Mouse (Mus musculus) 416B (cell line): Measurements from ENCODE around the gene Amn1.
"Not testable (repeated sequence)": the region's sequence is repeated elsewhere in the genome, so short reads cannot be mapped to it uniquely, and the experiment has no call there.

Source experiments
- DNase-seq: peaks from one replicate; pipeline ENCODE4 v3.0.0; 2011; ENCODE audit warnings: low read depth

Gene Amn1

GRCm38 (mm10) chr6:149188041-149188924 lies at the start of gene Amn1:
Amn1 (minus strand) TSS chr6:149188712.
- peak; percentile 100 for DNase-seq

GRCm38 (mm10) chr6:149236807-149237206 lies 48.3 kb upstream of the Amn1 start:
- DNase-seq = no peak

- peak; percentile 95 for DNase-seq
Observed at GRCm38 (mm10) chr6:149233918-149234317, 45.4 kb upstream of the Amn1 start.

GRCm38 (mm10) chr6:149224751-149225150 lies 36.2 kb upstream of the Amn1 start:
- no peak for DNase-seq

- DNase-seq = peak; percentile 34
Observed at GRCm38 (mm10) chr6:149221296-149221695, 32.8 kb upstream of the Amn1 start.

- DNase-seq = no peak
Observed at GRCm38 (mm10) chr6:149198572-149198971, 10.1 kb upstream of the Amn1 start.

- no peak for DNase-seq
Observed at GRCm38 (mm10) chr6:149197116-149197515, 8.6 kb upstream of the Amn1 start.

- DNase-seq = peak; percentile 100
Observed at GRCm38 (mm10) chr6:149193276-149193905, 4.9 kb upstream of the Amn1 start.

GRCm38 (mm10) chr6:149191951-149192350 lies 3.4 kb upstream of the Amn1 start:
- not testable (repeated sequence) for DNase-seq

- no peak for DNase-seq
Observed at GRCm38 (mm10) chr6:149189340-149189922, 919 bp upstream of the Amn1 start.

GRCm38 (mm10) chr6:149188925-149189257 lies 379 bp upstream of the Amn1 start:
- no peak for DNase-seq

- no peak for DNase-seq
Observed at GRCm38 (mm10) chr6:149187371-149187770, 1.1 kb downstream of the Amn1 start.

GRCm38 (mm10) chr6:149184007-149184406 lies 4.5 kb downstream of the Amn1 start:
- DNase-seq = peak; percentile 41

- no peak for DNase-seq
Observed at GRCm38 (mm10) chr6:149179064-149179463, 9.4 kb downstream of the Amn1 start.

- no peak for DNase-seq
Observed at GRCm38 (mm10) chr6:149174932-149175570, 13.5 kb downstream of the Amn1 start.

- no peak for DNase-seq
Observed at GRCm38 (mm10) chr6:149173831-149174625, 14.5 kb downstream of the Amn1 start.

GRCm38 (mm10) chr6:149169965-149170364 lies 18.5 kb downstream of the Amn1 start:
- not testable (repeated sequence) for DNase-seq

- no peak for DNase-seq
Observed at GRCm38 (mm10) chr6:149168436-149168835, 20.1 kb downstream of the Amn1 start.

GRCm38 (mm10) chr6:149167672-149168071 lies 20.8 kb downstream of the Amn1 start:
- no peak for DNase-seq

- not testable (repeated sequence) for DNase-seq
Observed at GRCm38 (mm10) chr6:149167038-149167437, 21.5 kb downstream of the Amn1 start.

GRCm38 (mm10) chr6:149155031-149155841 lies 33.3 kb downstream of the Amn1 start:
- DNase-seq = peak; percentile 80
